Mouse (Mus musculus): ENCODE measurements around the gene Gm2000. TPM values are rescaled to one million over a fixed set of nuclear protein-coding genes. Genes with fewer than 3 reads are reported as not detected.

Gm2000 gene
- 1,070 TPM for polyA plus RNA-seq (2012; fragmentation: generic; extraction: Trizol)

DNA sequence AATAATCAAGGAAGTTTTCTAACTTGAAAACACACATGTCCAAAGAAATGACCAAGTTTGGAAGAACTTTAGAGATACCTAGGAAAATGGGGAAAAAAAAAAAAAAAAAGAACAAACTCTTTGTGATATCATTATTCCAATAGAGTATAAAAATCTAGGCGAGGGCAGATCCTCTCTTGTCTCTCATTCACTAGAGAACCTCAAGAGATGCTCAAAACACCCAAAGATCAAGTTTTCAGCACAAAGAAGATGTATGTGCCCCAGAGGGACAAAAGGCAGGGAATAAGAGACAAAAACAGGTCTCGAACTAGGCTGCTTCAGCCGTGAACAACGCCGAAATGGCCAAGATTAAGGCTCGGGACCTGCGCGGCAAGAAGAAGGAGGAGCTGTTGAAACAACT lies at the start of gene Gm2000:
Gm2000 (plus strand) TSS at position 301 of the 400 bp plus-strand sequence.
- no peak for TF ChIP-seq MAX (IDR thresholded peaks at IDR 0.05; ENCODE audit: low read depth)
- no peak for TF ChIP-seq MYOD1 (IDR thresholded peaks at IDR 0.05; ENCODE audit: control insufficient read depth in 1 of 3, insufficient read length in 2 of 3, low read depth in 2 of 3)
- Histone ChIP-seq H3K36me3 (ENCODE audit: control insufficient read depth, insufficient read depth) (no peaks in the 10 kb centered on the region), H3K79me2 (ENCODE audit: control insufficient read depth, insufficient read depth) (no peaks in the 10 kb centered on the region), H3K4me3 (no peak within 1 kb of the TSS), H3K27me3 (ENCODE audit: control insufficient read depth, insufficient read depth, insufficient read length) (no peaks in the 10 kb centered on the region), H3K4me2 (ENCODE audit: low read depth) (no peak within 1 kb of the TSS), H3ac (ENCODE audit: control insufficient read depth, insufficient read length) (no peak within 1 kb of the TSS)

- Histone ChIP-seq H3K79me2 (ENCODE audit: control insufficient read depth, insufficient read depth) (no peaks in the 10 kb centered on the region), H3ac (ENCODE audit: control insufficient read depth, insufficient read length) (no peak overlapping the region), H3K4me2 (ENCODE audit: low read depth) (no peak overlapping the region), H3K4me3 (no peak overlapping the region), H3K36me3 (ENCODE audit: control insufficient read depth, insufficient read depth) (no peaks in the 10 kb centered on the region), H3K27me3 (ENCODE audit: control insufficient read depth, insufficient read depth, insufficient read length) (no peaks in the 10 kb centered on the region)
- no peak for TF ChIP-seq POLR2AphosphoS2 (IDR thresholded peaks at IDR 0.05; ENCODE audit: insufficient read length, low read depth)
- no peak for TF ChIP-seq REST (IDR thresholded peaks at IDR 0.05; ENCODE audit: insufficient read depth, insufficient read length)
- TF ChIP-seq TCF3 (IDR thresholded peaks at IDR 0.05; ENCODE audit: insufficient read length, low read depth), result no peak
- no peak for TF ChIP-seq TCF12 (IDR thresholded peaks at IDR 0.05; ENCODE audit: insufficient read depth, poor library complexity, severe bottlenecking)
- TF ChIP-seq MYOG (IDR thresholded peaks at IDR 0.05; ENCODE audit: control insufficient read depth in 1 of 3, insufficient read depth in 1 of 3, insufficient read length in 2 of 3, low read depth in 2 of 3), result no peak
- no peak for TF ChIP-seq MAX (IDR thresholded peaks at IDR 0.05; ENCODE audit: low read depth)
- TF ChIP-seq USF1 (IDR thresholded peaks at IDR 0.05; ENCODE audit: low read depth), result no peak
- no peak for TF ChIP-seq SRF (IDR thresholded peaks at IDR 0.05; ENCODE audit: control insufficient read depth, insufficient read length, low read depth)
- TF ChIP-seq E2F4 (IDR thresholded peaks at IDR 0.05; ENCODE audit: insufficient read depth), result no peak
- no peak for TF ChIP-seq POLR2A (IDR thresholded peaks at IDR 0.05; ENCODE audit: insufficient read length, low read depth)
- no peak for TF ChIP-seq CEBPB (IDR thresholded peaks at IDR 0.05; ENCODE audit: insufficient read depth, poor library complexity, severe bottlenecking)
- no peak for TF ChIP-seq MYOD1 (IDR thresholded peaks at IDR 0.05; ENCODE audit: control insufficient read depth in 1 of 3, insufficient read length in 2 of 3, low read depth in 2 of 3)
These were observed 42.7 kb upstream of the Gm2000 start for GRCm38 (mm10) chr1:156323126-156323525.

GRCm38 (mm10) chr1:156340847-156341246 lies 25.0 kb upstream of the Gm2000 start:
- TF ChIP-seq USF1 (IDR thresholded peaks at IDR 0.05; ENCODE audit: low read depth) (peak; percentile 91), CEBPB (IDR thresholded peaks at IDR 0.05; ENCODE audit: insufficient read depth, poor library complexity, severe bottlenecking) (no peak), POLR2A (IDR thresholded peaks at IDR 0.05; ENCODE audit: insufficient read length, low read depth) (no peak)
- no peaks in the 10 kb centered on the region for H3K36me3 ChIP-seq (ENCODE audit: control insufficient read depth, insufficient read depth)
- H3K4me3 ChIP-seq, result no peak overlapping the region
- H3K79me2 ChIP-seq (ENCODE audit: control insufficient read depth, insufficient read depth), result no peaks in the 10 kb centered on the region
- no peak overlapping the region for H3ac ChIP-seq (ENCODE audit: control insufficient read depth, insufficient read length)
- peak overlapping the region; percentile 33 for H3K4me2 ChIP-seq (ENCODE audit: low read depth)
- no peaks in the 10 kb centered on the region for H3K27me3 ChIP-seq (ENCODE audit: control insufficient read depth, insufficient read depth, insufficient read length)

DNA sequence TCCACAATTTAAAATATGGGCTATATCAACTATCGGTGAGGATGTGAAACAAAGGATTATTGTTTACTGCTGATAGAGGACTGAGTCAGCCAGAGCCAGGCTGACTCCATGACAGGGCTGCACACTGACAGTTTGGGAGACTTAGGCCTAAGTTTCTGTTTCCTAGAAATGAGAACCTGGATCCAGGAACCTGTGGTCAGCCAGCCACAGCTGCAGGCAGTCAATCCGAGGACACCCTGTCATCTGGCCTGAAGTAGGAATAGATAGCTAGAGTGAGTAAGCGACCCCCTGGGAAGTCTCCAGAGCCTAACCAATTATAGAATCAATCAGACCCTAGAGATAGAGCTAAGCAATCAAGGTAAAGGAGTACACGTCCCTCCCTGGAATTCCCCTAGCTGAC lies 21.4 kb upstream of the Gm2000 start:
- Histone ChIP-seq H3K79me2 (ENCODE audit: control insufficient read depth, insufficient read depth) (no peaks in the 10 kb centered on the region), H3K36me3 (ENCODE audit: control insufficient read depth, insufficient read depth) (no peaks in the 10 kb centered on the region), H3ac (ENCODE audit: control insufficient read depth, insufficient read length) (no peak overlapping the region), H3K4me3 (no peak overlapping the region), H3K27me3 (ENCODE audit: control insufficient read depth, insufficient read depth, insufficient read length) (no peaks in the 10 kb centered on the region), H3K4me2 (ENCODE audit: low read depth) (peak overlapping the region; percentile 19)
- TF ChIP-seq CEBPB (IDR thresholded peaks at IDR 0.05; ENCODE audit: insufficient read depth, poor library complexity, severe bottlenecking) (no peak), E2F4 (IDR thresholded peaks at IDR 0.05; ENCODE audit: insufficient read depth) (no peak), MYOG (IDR thresholded peaks at IDR 0.05; ENCODE audit: control insufficient read depth in 1 of 3, insufficient read depth in 1 of 3, insufficient read length in 2 of 3, low read depth in 2 of 3) (peak in 2 of 3 experiments; percentile 57 to 72), SRF (IDR thresholded peaks at IDR 0.05; ENCODE audit: control insufficient read depth, insufficient read length, low read depth) (no peak), MAX (IDR thresholded peaks at IDR 0.05; ENCODE audit: low read depth) (no peak), MYOD1 (IDR thresholded peaks at IDR 0.05; ENCODE audit: control insufficient read depth in 1 of 3, insufficient read length in 2 of 3, low read depth in 2 of 3) (peak; percentile 54 to 83 (median 79)), TCF12 (IDR thresholded peaks at IDR 0.05; ENCODE audit: insufficient read depth, poor library complexity, severe bottlenecking) (peak; percentile 21), POLR2A (IDR thresholded peaks at IDR 0.05; ENCODE audit: insufficient read length, low read depth) (no peak), POLR2AphosphoS2 (IDR thresholded peaks at IDR 0.05; ENCODE audit: insufficient read length, low read depth) (no peak), REST (IDR thresholded peaks at IDR 0.05; ENCODE audit: insufficient read depth, insufficient read length) (no peak), USF1 (IDR thresholded peaks at IDR 0.05; ENCODE audit: low read depth) (no peak), TCF3 (IDR thresholded peaks at IDR 0.05; ENCODE audit: insufficient read length, low read depth) (peak; percentile 52)

DNA sequence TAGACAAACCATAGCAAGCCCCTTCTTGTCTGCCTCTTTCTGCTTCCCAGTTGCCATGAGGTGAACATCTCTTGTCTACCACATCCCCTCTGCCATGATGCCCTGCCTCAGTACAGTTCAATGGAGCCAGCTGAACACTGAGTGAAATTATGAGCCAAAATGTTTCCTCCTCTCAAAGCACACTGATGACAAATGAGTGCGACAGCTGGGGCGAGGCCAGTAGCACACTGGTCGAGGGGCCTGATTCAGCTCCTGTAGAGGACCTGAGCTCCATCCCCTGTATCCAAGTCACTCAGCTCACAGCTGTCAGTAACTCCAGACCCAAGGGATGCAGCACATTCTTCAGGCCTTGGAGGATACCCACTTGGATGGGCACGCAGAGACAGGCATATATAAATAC lies 20.2 kb upstream of the Gm2000 start:
- H3K4me3 ChIP-seq, result no peak overlapping the region
- no peaks in the 10 kb centered on the region for H3K36me3 ChIP-seq (ENCODE audit: control insufficient read depth, insufficient read depth)
- H3ac ChIP-seq (ENCODE audit: control insufficient read depth, insufficient read length), result no peak overlapping the region
- H3K79me2 ChIP-seq (ENCODE audit: control insufficient read depth, insufficient read depth), result no peaks in the 10 kb centered on the region
- H3K4me2 ChIP-seq (ENCODE audit: low read depth), result no peak overlapping the region
- H3K27me3 ChIP-seq (ENCODE audit: control insufficient read depth, insufficient read depth, insufficient read length), result no peaks in the 10 kb centered on the region
- TF ChIP-seq MAX (IDR thresholded peaks at IDR 0.05; ENCODE audit: low read depth), result no peak
- no peak for TF ChIP-seq E2F4 (IDR thresholded peaks at IDR 0.05; ENCODE audit: insufficient read depth)
- no peak for TF ChIP-seq TCF3 (IDR thresholded peaks at IDR 0.05; ENCODE audit: insufficient read length, low read depth)
- peak in 1 of 3 experiments; percentile 45 for TF ChIP-seq MYOG (IDR thresholded peaks at IDR 0.05; ENCODE audit: control insufficient read depth in 1 of 3, insufficient read depth in 1 of 3, insufficient read length in 2 of 3, low read depth in 2 of 3)
- no peak for TF ChIP-seq POLR2A (IDR thresholded peaks at IDR 0.05; ENCODE audit: insufficient read length, low read depth)
- TF ChIP-seq MYOD1 (IDR thresholded peaks at IDR 0.05; ENCODE audit: control insufficient read depth in 1 of 3, insufficient read length in 2 of 3, low read depth in 2 of 3), result peak in 2 of 3 experiments; percentile 48 to 51
- no peak for TF ChIP-seq TCF12 (IDR thresholded peaks at IDR 0.05; ENCODE audit: insufficient read depth, poor library complexity, severe bottlenecking)
- TF ChIP-seq POLR2AphosphoS2 (IDR thresholded peaks at IDR 0.05; ENCODE audit: insufficient read length, low read depth), result no peak
